Mouse (Mus musculus): Measurements from ENCODE around the gene Nt5c3.

The Nt5c3 gene

DNA sequence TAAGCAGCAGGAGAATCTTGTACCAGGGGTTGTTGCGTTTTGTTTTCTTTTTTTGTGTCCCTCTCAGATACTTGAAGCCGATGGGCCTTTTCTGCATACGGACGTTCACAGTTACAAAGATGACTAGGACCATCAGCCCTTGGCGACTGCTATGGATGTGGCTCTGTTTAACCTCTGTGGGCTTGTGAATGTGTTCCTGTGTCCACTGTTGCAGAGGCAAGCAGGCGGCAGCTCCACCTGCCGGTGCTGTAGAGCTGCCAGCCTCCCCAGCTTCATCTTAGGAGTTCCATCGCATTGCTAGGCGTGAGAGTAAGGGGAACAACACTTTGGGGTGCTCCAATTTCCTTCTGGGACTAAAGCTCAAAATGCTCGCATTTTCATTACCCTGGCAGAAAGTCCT lies 88.2 kb downstream of the Nt5c3 start:
- no peak for DNase-seq (ENCODE audit: low spot score)

DNA sequence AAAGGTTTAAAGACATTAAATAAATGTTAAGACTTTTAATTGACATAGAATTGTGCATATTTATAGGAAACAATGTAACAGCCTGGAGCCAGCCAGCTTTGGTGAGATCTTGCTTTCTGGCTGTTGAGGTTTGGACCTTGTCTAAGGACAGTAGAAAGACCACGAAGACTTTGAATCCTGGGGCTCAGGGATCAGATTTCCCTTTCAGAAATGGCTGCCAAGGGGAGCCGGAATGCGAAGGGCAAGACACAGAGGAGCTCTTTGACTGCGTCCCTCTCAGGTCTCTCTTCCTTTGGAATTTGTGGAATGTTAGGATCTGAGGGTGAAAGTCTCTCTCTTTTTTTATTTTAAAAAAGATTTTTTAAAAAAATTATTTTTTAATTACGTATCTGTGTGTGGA lies 89.0 kb downstream of the Nt5c3 start:
- DNase-seq (ENCODE audit: low spot score): no peak

DNA sequence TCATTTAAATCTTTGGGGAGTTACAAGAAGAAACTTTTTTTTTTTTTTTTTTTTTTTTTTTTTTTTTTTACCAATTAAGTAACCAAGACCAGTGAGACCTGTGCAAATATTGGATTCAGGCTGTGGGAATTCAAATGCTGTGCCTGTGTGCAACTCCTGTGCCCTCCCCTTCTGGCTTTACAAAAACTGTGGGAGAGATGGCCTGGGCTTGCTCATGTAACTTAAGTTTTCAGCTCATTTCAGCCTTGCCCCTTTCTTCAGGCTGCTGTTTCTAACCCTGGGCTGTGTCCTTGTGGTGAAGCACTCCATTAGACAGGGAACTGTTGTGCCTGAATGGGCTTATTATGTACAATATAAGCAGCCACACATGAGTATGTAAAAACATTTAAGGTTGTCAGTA lies 90.9 kb downstream of the Nt5c3 start:
- DNase-seq (ENCODE audit: low spot score): no peak

DNA sequence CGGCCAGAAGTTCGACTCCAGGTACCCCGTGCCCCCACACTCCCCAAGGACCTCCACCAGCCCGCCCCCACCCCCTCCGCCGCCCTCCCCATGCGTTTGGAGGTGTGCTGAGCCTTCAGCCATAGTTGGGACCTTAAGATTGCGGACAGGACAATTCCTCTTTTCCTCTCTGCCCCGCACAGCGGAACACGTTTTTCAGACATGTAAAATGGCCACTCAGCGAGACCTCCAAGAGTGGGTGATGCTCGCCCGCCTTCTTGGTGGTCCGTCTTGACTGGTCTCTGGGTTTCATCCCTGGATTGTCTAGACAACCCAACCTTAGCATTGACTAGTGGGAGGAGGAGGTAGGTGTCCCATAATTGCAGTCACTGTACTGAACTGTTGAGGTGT lies 91.3 kb downstream of the Nt5c3 start:
- peak; percentile 34 for DNase-seq (ENCODE audit: low spot score)
